Mouse (Mus musculus): ENCODE measurements around the gene Stambp. TPM values are rescaled to one million over a fixed set of nuclear protein-coding genes. Genes with fewer than 3 reads are reported as not detected.
A peak's percentile ranks its signal among the peaks of the same experiment; 100 is the strongest.

The Stambp gene
- polyA plus RNA-seq, 1 experiment from 2014 or later = 9.6 TPM

GRCm38 (mm10) chr6:83512495-83512894 lies 60.0 kb downstream of the Stambp start:
- 0 out of 2 replicates have a peak, but pooled peaks have one; percentile 32 for ATAC-seq (ENCODE audit: low read depth)
- Histone ChIP-seq H3K27me3 (ENCODE audit: control insufficient read depth, insufficient read depth, low read depth, low read length) (no peaks in the 10 kb centered on the region), H3K9ac (ENCODE audit: low read depth, low read length) (no peak overlapping the region), H3K4me2 (ENCODE audit: low read depth, low read length) (no peak overlapping the region), H3K9me3 (replicated peaks; ENCODE audit: control insufficient read depth, low read length) (no peaks in the 10 kb centered on the region), H3K4me3 (ENCODE audit: low read depth, low read length) (no peak overlapping the region), H3K27ac (ENCODE audit: low read length) (no peak overlapping the region), H3K4me1 (ENCODE audit: control insufficient read depth, low read depth, low read length) (peaks cover 2% of the 10 kb centered on the region), H3K36me3 (ENCODE audit: control insufficient read depth, insufficient read depth) (no peaks in the 10 kb centered on the region)
- 10% methylated on average over 1 of the region's 1 CpGs for WGBS (ENCODE audit: insufficient replicate concordance)

- Histone ChIP-seq H3K36me3 (ENCODE audit: control insufficient read depth, insufficient read depth) (no peaks in the 10 kb centered on the region), H3K27me3 (ENCODE audit: control insufficient read depth, insufficient read depth, low read depth, low read length) (no peaks in the 10 kb centered on the region), H3K4me3 (ENCODE audit: low read depth, low read length) (no peak overlapping the region), H3K9me3 (replicated peaks; ENCODE audit: control insufficient read depth, low read length) (no peaks in the 10 kb centered on the region), H3K4me1 (ENCODE audit: control insufficient read depth, low read depth, low read length) (peaks cover 14% of the 10 kb centered on the region), H3K4me2 (ENCODE audit: low read depth, low read length) (no peak overlapping the region), H3K9ac (ENCODE audit: low read depth, low read length) (no peak overlapping the region), H3K27ac (ENCODE audit: low read length) (no peak overlapping the region)
- no peak for ATAC-seq (ENCODE audit: low read depth)
- 52% methylated on average over 2 of the region's 2 CpGs for WGBS (ENCODE audit: insufficient replicate concordance)
These were observed 62.3 kb downstream of the Stambp start for GRCm38 (mm10) chr6:83510210-83510609.

- H3K4me1 ChIP-seq (ENCODE audit: control insufficient read depth, low read depth, low read length) = peaks cover 20% of the 10 kb centered on the region
- no peak overlapping the region for H3K4me3 ChIP-seq (ENCODE audit: low read depth, low read length)
- 54% methylated on average over 8 of the region's 8 CpGs for WGBS (ENCODE audit: insufficient replicate concordance)
- no peak overlapping the region for H3K9ac ChIP-seq (ENCODE audit: low read depth, low read length)
- H3K4me2 ChIP-seq (ENCODE audit: low read depth, low read length) = no peak overlapping the region
- ATAC-seq (ENCODE audit: low read depth) = no peak
- H3K27ac ChIP-seq (ENCODE audit: low read length) = no peak overlapping the region
- no peaks in the 10 kb centered on the region for H3K9me3 ChIP-seq (replicated peaks; ENCODE audit: control insufficient read depth, low read length)
- no peaks in the 10 kb centered on the region for H3K36me3 ChIP-seq (ENCODE audit: control insufficient read depth, insufficient read depth)
- H3K27me3 ChIP-seq (ENCODE audit: control insufficient read depth, insufficient read depth, low read depth, low read length) = no peaks in the 10 kb centered on the region
These were observed 63.1 kb downstream of the Stambp start for GRCm38 (mm10) chr6:83509442-83509841.

GRCm38 (mm10) chr6:83507168-83507546 lies 65.4 kb downstream of the Stambp start:
- H3K9ac ChIP-seq (ENCODE audit: low read depth, low read length) = peak overlapping the region; percentile 50
- no peak for ATAC-seq (ENCODE audit: low read depth)
- H3K4me3 ChIP-seq (ENCODE audit: low read depth, low read length) = peak overlapping the region; percentile 81

GRCm38 (mm10) chr6:83506258-83507167 lies 66.0 kb downstream of the Stambp start, which contains the start of gene Dguok:
TSS of gene Dguok (minus strand) at chr6:83506969.
- Histone ChIP-seq H3K27ac (ENCODE audit: low read length) (peak within 1 kb of the TSS; percentile 98), H3K4me1 (ENCODE audit: control insufficient read depth, low read depth, low read length) (peaks cover 20% of the 10 kb centered on the region), H3K4me2 (ENCODE audit: low read depth, low read length) (peak within 1 kb of the TSS; percentile 87), H3K4me3 (ENCODE audit: low read depth, low read length) (peak within 1 kb of the TSS; percentile 81), H3K36me3 (ENCODE audit: control insufficient read depth, insufficient read depth) (no peaks in the 10 kb centered on the region), H3K27me3 (ENCODE audit: control insufficient read depth, insufficient read depth, low read depth, low read length) (no peaks in the 10 kb centered on the region), H3K9me3 (replicated peaks; ENCODE audit: control insufficient read depth, low read length) (no peaks in the 10 kb centered on the region), H3K9ac (ENCODE audit: low read depth, low read length) (peak within 1 kb of the TSS; percentile 78)
- ATAC-seq (ENCODE audit: low read depth) = peak; percentile 96
- WGBS (ENCODE audit: insufficient replicate concordance) = under 1% methylated on average over 54 of the region's 54 CpGs

More at GRCm38 (mm10) chr6:83507168-83507546, 65.4 kb downstream of the Stambp start:
- Histone ChIP-seq H3K27me3 (ENCODE audit: control insufficient read depth, insufficient read depth, low read depth, low read length) (no peaks in the 10 kb centered on the region), H3K9me3 (replicated peaks; ENCODE audit: control insufficient read depth, low read length) (no peaks in the 10 kb centered on the region), H3K36me3 (ENCODE audit: control insufficient read depth, insufficient read depth) (no peaks in the 10 kb centered on the region), H3K4me2 (ENCODE audit: low read depth, low read length) (peak overlapping the region; percentile 87), H3K4me1 (ENCODE audit: control insufficient read depth, low read depth, low read length) (peaks cover 20% of the 10 kb centered on the region), H3K27ac (ENCODE audit: low read length) (peak overlapping the region; percentile 98)
- WGBS (ENCODE audit: insufficient replicate concordance) = 16% methylated on average over 6 of the region's 6 CpGs

- peak overlapping the region; percentile 98 for H3K27ac ChIP-seq (ENCODE audit: low read length)
- H3K9ac ChIP-seq (ENCODE audit: low read depth, low read length) = peak overlapping the region; percentile 78
- H3K36me3 ChIP-seq (ENCODE audit: control insufficient read depth, insufficient read depth) = no peaks in the 10 kb centered on the region
- peak overlapping the region; percentile 87 for H3K4me2 ChIP-seq (ENCODE audit: low read depth, low read length)
- H3K4me3 ChIP-seq (ENCODE audit: low read depth, low read length) = peak overlapping the region; percentile 81
- WGBS (ENCODE audit: insufficient replicate concordance) = 47% methylated on average over 4 of the region's 4 CpGs
- H3K27me3 ChIP-seq (ENCODE audit: control insufficient read depth, insufficient read depth, low read depth, low read length) = no peaks in the 10 kb centered on the region
- ATAC-seq (ENCODE audit: low read depth) = no peak
- peaks cover 20% of the 10 kb centered on the region for H3K4me1 ChIP-seq (ENCODE audit: control insufficient read depth, low read depth, low read length)
- H3K9me3 ChIP-seq (replicated peaks; ENCODE audit: control insufficient read depth, low read length) = no peaks in the 10 kb centered on the region
These were observed 67.0 kb downstream of the Stambp start for GRCm38 (mm10) chr6:83505554-83505953.

GRCm38 (mm10) chr6:83503361-83503760 lies 69.2 kb downstream of the Stambp start:
- ATAC-seq (ENCODE audit: low read depth) = no peak
- 53% methylated on average over 3 of the region's 3 CpGs for WGBS (ENCODE audit: insufficient replicate concordance)

GRCm38 (mm10) chr6:83502656-83503055 lies 69.9 kb downstream of the Stambp start:
- WGBS (ENCODE audit: insufficient replicate concordance) = 38% methylated on average over 3 of the region's 3 CpGs
- Histone ChIP-seq H3K9ac (ENCODE audit: low read depth, low read length) (no peak overlapping the region), H3K27ac (ENCODE audit: low read length) (no peak overlapping the region), H3K4me1 (ENCODE audit: control insufficient read depth, low read depth, low read length) (peaks cover 19% of the 10 kb centered on the region), H3K9me3 (replicated peaks; ENCODE audit: control insufficient read depth, low read length) (no peaks in the 10 kb centered on the region), H3K27me3 (ENCODE audit: control insufficient read depth, insufficient read depth, low read depth, low read length) (no peaks in the 10 kb centered on the region), H3K4me2 (ENCODE audit: low read depth, low read length) (no peak overlapping the region), H3K4me3 (ENCODE audit: low read depth, low read length) (no peak overlapping the region), H3K36me3 (ENCODE audit: control insufficient read depth, insufficient read depth) (no peaks in the 10 kb centered on the region)
- no peak for ATAC-seq (ENCODE audit: low read depth)

More at GRCm38 (mm10) chr6:83503361-83503760, 69.2 kb downstream of the Stambp start:
- no peaks in the 10 kb centered on the region for H3K36me3 ChIP-seq (ENCODE audit: control insufficient read depth, insufficient read depth)
- H3K9me3 ChIP-seq (replicated peaks; ENCODE audit: control insufficient read depth, low read length) = no peaks in the 10 kb centered on the region
- peaks cover 20% of the 10 kb centered on the region for H3K4me1 ChIP-seq (ENCODE audit: control insufficient read depth, low read depth, low read length)
- H3K4me2 ChIP-seq (ENCODE audit: low read depth, low read length) = no peak overlapping the region
- no peak overlapping the region for H3K27ac ChIP-seq (ENCODE audit: low read length)
- H3K27me3 ChIP-seq (ENCODE audit: control insufficient read depth, insufficient read depth, low read depth, low read length) = no peaks in the 10 kb centered on the region
- no peak overlapping the region for H3K9ac ChIP-seq (ENCODE audit: low read depth, low read length)
- no peak overlapping the region for H3K4me3 ChIP-seq (ENCODE audit: low read depth, low read length)

Data from liver, embryonic 16.5 days (tissue).